Mouse (Mus musculus) cerebellum, adult 8-10 months (tissue): ENCODE results near the gene Usp5.
A peak's percentile ranks its signal among the peaks of the same experiment; 100 is the strongest.

Experiments used
- DNase-seq: peaks from one replicate; pipeline ENCODE4 v3.0.0; 2022

Gene Usp5

GRCm38 (mm10) chr6:124780917-124781316 is 48.4 kb downstream of the Usp5 start:
- DNase-seq, result no peak

GRCm38 (mm10) chr6:124779984-124780416 is 49.3 kb downstream of the Usp5 start:
- DNase-seq, result no peak

GRCm38 (mm10) chr6:124779222-124779983 is 49.9 kb downstream of the Usp5 start, which contains the start of gene Lrrc23:
TSS of gene Lrrc23 (minus strand) at chr6:124779727.
- no peak for DNase-seq

GRCm38 (mm10) chr6:124770511-124770910 is 58.8 kb downstream of the Usp5 start:
- DNase-seq, result no peak

- DNase-seq, result no peak
These were observed 59.3 kb downstream of the Usp5 start for GRCm38 (mm10) chr6:124770013-124770412.

- DNase-seq, result peak; percentile 74
These were observed 60.1 kb downstream of the Usp5 start, which contains the start of gene Eno2 for GRCm38 (mm10) chr6:124769101-124769765. TSS of gene Eno2 (minus strand) at chr6:124769673.

GRCm38 (mm10) chr6:124768704-124769044 is 60.6 kb downstream of the Usp5 start:
- DNase-seq, result no peak

- DNase-seq, result peak; percentile 74
These were observed 61.2 kb downstream of the Usp5 start for GRCm38 (mm10) chr6:124767920-124768703.

GRCm38 (mm10) chr6:124767536-124767919 is 61.8 kb downstream of the Usp5 start:
- DNase-seq, result no peak

- DNase-seq, result no peak
These were observed 63.3 kb downstream of the Usp5 start for GRCm38 (mm10) chr6:124765951-124766350.
